Mouse (Mus musculus): Measurements from ENCODE around the gene Tac1.
"Not testable (repeated sequence)": the region's sequence is repeated elsewhere in the genome, so short reads cannot be mapped to it uniquely, and the experiment has no call there.

Gene Tac1

DNA sequence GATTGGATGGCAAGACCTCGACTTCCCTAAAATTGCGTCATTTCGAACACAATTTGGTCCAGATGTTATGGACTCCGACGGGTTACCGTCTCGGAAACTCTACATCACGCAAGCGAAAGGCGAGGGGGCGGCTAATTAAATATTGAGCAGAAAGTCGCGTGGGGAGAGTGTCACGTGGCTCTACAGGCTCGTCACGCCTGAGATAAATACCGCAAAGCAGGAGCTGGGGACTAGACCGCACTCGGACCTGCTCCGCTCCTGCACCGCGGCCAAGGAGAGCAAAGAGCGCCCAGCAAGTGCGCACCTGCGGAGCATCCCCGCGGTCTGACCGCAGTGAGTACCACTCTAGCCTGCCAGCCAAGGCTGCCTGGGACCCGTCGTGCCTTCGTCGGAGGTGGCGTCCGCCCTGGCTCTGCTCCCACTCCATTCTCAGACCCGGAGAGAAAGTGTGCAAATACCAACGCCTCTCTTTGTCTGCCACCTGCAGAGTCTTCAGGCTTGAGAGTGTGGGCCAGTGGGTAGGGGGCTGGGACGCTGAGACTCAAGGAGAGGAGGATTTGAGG, at the start of gene Tac1:
TSS of gene Tac1 (plus strand) at position 51 of the 563 bp plus-strand sequence.
- peak in 1 of 2 experiments; percentile 4 for DNase-seq (ENCODE audit: low spot score in 2 of 2)

DNA sequence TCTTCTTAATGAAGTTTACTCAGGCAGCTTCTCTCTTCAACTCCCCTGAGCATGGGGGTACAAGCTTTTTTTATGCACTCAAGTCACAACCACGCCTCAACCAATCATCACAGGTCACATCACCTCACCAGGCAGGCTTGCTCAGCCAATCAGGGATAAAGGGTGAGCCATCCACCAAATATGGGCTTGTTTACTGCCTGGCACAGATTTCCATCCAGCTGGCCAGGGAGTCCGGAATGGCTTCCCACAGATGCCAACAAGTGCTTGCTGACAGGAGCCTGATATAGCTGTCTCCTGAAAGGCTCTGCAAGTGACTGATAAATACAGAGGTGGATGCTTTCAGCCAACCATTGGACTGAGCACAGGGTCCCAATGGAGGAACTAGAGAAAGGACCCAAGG, 11.2 kb upstream of the Tac1 start:
- DNase-seq (ENCODE audit: low spot score in 2 of 2): not testable (repeated sequence)

DNA sequence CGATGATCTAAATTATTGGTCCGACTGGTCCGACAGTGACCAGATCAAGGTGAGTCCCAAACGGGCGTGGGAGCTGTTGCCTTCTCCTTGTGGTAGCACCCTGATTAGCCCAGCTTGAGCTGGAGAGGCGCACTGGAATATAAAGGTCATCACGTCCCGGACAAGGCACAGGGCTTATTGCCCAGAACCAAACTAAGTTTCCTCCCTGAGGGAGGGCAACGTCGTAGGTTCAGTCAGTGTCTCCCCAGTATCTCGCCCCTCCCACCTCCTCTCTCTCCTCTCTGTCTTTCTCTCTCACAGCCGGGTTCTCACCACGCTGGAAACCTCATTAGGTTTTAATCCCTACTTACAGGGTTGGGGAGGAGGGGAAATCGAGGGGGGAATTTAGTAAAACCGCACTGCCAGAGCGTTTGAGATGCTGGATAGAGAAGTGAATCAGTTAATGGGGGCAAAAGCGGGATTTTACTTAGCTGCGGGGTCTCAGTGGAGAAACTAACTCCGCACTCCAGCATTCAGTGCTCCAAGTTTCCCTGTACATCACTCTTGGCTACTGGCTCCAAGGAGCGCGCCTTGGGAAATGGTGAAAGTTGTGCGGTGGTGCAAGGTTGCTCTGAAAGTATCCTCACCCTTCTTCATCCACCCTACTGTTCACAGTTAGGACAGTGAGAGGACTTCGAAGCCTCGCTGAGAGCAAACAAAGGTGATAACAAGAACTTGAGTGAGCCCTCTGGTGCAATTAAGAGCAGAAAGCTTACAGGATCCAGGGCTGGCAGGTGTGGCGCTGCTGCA, 1.2 kb downstream of the Tac1 start:
- DNase-seq (ENCODE audit: low spot score in 2 of 2): no peak

DNA sequence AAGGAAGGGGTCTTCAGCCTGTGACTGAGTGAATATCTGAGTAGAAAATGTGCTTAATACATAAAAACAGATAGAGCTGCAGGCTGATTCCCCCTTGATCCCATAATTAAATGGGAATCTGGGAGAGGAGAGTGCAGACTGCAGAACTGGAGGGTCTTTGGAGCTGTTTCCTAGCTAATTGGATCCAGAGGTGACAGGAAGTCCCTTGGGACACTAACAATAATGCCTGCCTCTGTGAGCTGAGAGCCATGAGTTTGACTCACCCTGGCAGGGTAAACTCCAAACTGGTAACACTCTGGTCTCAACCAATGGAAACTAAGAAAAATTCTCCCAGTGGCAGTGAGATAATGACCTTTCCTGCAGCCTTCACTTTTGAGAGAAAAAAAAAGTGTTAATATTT, 3.5 kb downstream of the Tac1 start:
- DNase-seq (ENCODE audit: low spot score in 2 of 2): no peak

DNA sequence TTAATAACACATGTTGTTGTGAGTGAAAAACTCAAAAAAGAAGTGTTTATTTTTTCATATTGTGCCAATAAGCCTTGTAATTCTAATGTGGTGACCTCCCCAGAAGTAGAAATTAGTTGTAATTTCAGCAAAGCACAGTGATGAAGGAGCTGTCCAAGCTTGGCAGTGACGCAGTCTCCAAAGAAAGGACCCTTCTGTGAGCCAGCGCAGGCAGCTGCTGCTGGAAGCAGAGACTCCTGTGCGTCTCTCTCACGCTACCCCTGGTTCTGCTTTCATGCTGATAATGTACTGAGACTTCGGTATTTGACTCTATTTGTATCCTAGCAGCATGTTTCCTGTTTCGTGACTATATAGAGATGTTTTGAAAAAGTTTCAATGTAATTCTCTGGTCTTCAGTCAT, 7.8 kb downstream of the Tac1 start:
- no peak for DNase-seq (ENCODE audit: low spot score in 2 of 2)

DNA sequence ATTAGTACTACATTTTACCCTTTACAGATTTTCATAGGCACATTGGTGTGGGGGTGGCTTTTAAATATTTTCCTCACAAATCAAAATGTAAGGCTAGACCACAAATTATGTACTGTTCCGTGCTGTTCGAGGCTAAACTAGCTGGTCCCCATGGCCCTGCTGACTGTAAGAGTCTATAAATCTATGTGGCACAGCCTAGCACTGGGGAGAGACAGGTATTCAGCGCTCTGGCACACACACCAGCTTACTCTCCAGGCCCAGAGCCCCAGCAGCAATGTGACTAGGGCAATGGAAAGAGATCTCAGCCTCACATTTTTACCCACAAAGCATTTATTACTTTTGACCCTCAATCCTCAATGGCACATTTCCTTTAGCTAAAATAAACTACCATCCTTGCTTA, 9.9 kb downstream of the Tac1 start:
- DNase-seq (ENCODE audit: low spot score in 2 of 2): no peak

DNA sequence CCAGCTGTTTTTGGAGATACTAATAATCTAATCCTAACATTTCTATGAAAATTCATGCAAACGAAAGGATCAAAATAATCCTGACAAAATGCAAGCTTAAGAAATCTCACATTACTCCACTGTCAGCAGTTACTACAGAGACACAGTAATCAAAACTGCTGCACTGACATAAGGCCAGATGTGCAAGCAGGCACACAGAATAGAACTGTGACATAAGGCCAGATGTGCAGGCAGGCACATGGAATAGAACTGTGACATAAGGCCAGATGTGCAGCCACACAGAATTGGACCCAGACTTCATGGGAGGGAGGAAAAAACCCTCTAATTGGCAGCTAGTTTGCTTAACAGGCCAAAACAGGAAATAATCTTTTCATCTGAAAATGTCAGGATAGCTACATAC, 16.5 kb downstream of the Tac1 start:
- no peak for DNase-seq (ENCODE audit: low spot score in 2 of 2)

DNA sequence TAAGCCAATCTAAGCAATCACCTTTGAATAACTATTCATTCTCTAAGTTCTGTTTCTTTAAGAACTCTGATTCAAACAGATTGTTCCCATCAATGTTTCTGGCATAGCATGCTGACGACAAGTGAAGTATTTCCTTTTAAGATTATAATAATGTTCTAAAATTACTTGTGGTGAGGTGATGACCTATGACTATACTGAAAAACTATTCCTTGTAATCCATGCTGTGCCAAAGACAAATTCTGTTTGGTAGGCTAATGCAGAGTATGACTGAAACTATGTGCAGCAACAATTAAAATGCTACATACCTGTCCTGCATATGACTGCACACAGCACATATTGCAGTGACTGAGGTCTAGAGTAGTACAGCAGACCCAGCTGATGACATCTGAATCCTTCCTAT, 23.4 kb downstream of the Tac1 start:
- DNase-seq (ENCODE audit: low spot score in 2 of 2): no peak

DNA sequence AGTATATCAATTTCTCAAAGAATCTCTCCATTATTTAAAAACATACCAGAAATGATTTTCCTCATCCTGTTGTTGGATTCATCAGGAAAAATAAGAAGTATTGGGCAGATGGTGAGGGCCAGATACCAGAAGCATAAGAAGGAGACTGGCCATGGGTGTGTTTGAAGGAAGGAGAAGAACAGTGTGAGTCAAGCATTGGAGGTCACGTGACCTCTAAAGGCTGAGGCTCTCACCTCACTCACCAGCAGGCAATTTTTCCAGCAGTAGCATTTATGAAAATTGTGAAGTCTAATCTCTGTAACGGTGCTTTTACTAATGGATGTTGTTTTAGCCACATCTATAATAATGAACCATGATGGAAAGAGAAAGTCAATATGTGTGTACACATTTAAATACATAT, 39.8 kb downstream of the Tac1 start:
- no peak for DNase-seq (ENCODE audit: low spot score in 2 of 2)

DNA sequence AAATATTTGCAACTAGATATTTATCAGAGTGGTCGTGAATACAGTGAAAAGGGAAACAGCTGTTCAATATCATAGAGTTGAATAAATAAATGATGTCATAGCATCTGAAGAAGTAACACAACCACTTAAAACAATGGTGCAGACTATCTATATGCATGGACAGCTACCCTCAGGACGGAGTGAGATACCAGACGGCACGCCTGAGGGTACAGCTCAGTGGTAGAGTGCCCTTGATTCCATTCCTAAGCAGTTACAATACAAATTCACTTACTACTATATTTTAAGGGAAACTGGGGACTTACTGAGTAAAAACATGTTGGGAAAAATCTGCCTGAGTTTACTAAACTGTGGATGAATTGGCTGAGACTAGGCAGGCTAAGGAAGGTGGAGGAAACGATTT, 43.7 kb downstream of the Tac1 start:
- no peak for DNase-seq (ENCODE audit: low spot score in 2 of 2)

DNA sequence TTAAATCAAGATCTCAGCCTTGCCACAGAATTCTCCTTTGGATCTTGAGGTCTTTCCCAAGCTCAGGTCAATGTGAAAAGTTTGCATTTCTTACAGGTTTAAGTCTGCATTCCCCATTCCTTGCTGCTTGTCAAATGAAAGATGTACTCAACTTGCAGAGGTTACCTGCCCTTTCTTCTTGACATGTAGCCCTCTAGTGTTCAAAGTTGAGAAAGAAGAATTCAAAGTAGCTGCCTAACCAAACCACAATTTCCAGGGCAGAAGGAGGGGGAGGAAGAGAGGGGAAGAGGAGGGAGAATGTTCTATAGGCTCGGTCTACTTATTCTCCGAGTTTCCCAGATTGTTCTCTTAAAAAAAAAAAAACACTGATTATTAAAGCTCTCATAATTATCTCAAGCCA, 45.5 kb downstream of the Tac1 start:
- DNase-seq (ENCODE audit: low spot score in 2 of 2): no peak

DNA sequence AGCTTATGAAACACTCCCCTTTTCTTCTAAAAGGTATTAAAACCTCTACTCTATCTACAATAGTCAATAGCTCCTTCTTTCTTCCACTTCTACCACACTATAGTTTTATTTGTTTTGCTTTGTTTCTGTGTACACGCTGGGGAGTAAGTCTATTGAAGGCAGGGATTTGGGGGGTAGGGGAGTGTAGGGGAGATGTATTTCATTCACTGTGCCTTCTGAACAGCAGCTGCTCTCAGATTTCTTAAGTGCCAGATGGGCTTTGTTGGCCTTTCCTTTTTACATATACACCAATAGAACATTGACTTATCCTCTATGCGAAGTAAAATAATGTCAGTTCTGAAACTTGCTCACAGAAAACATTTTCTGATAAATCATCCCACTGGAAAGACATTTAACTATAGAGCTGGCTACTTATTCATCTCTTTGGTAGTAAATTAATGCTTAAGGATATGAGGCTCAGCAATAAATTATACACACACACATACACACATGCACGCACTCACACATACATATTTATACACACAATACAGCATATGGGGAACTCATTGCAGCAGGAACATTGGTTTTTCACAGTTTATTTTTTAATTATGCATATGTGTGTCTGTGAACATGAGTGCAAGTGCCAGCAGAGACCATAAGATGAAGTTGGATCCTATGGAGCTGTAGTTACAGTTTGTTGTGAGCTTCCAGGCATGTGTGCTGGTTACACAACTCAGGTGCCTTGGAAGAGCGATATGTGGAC, 46.8 kb downstream of the Tac1 start:
- no peak for DNase-seq (ENCODE audit: low spot score in 2 of 2)

DNA sequence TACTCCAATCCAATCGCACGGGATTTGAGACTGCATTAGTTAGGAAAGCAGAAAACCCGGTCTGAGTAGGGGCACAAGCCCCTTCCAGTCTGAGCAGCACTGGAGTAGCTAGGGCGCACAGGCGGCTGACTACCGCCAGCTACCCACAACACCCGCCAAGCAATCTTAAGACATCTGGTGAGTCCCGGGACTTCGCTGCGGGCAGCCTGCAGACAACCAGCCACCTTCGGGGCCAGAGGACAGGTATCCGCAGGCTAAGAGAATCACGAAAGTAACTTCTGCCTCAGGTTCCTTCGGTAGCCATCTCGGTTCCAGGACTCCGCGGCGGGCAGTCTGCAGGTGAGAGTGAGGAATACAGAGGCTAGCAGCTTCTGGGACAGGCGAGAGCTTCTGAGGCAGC, 59.0 kb downstream of the Tac1 start:
- not testable (repeated sequence) for DNase-seq (ENCODE audit: low spot score in 2 of 2)
